Mouse (Mus musculus) hindbrain, embryonic 10.5 days (tissue): ENCODE data around the gene B020031M17Rik. TPM values are rescaled to one million over a fixed set of nuclear protein-coding genes. Genes with fewer than 3 reads are reported as not detected.
"Not testable (repeated sequence)": the region's sequence is repeated elsewhere in the genome, so short reads cannot be mapped to it uniquely, and the experiment has no call there.

Experiments
- DNase-seq: peaks from one replicate; pipeline ENCODE4 v3.0.0-alpha.2; 2017; ENCODE audit warnings: low spot score
- H3K27ac ChIP-seq: fragments of 300-500 bp; sonication (generic); 2 replicates; pipeline ENCODE4 v1.5.1; 2016; ENCODE audit warnings: mild to moderate bottlenecking, moderate library complexity
- H3K27me3 ChIP-seq: fragments of 300-500 bp; sonication (generic); 2 replicates; pipeline ENCODE4 v1.6.1; 2016; ENCODE audit warnings: mild to moderate bottlenecking; ENCODE audit not compliant: poor library complexity, insufficient read depth, severe bottlenecking
- H3K36me3 ChIP-seq: fragments of 300-500 bp; sonication (generic); 2 replicates; pipeline ENCODE4 v1.6.1; 2016; ENCODE audit warnings: mild to moderate bottlenecking, moderate library complexity
- H3K4me1 ChIP-seq: fragments of 300-500 bp; sonication (generic); replicated peaks from 2 replicates; pipeline ENCODE4 v1.6.1; 2016; ENCODE audit warnings: mild to moderate bottlenecking
- H3K4me3 ChIP-seq: fragments of 300-500 bp; sonication (generic); 2 replicates; pipeline ENCODE4 v1.5.1; 2016; ENCODE audit warnings: mild to moderate bottlenecking, moderate library complexity
- H3K9me3 ChIP-seq: fragments of 300-500 bp; sonication (generic); 2 replicates; pipeline ENCODE4 v1.6.1; 2016; ENCODE audit warnings: mild to moderate bottlenecking, moderate library complexity
- WGBS: fragments of 180-500 bp; shearing (Covaris S2); methylation state at CpG from one replicate; pipeline ENCODE4 v1.1.7; 2016; 5-methylcytosine and 5-hydroxymethylcytosine counted together
- polyA plus RNA-seq: library from polyadenylated mRNA; unstranded; fragments of >200 nt; fragmentation: Nextera tagmentation; extraction: Ambion mirVana; gene quantifications from 2 replicates; pipeline ENCODE4 v1.2.1, GENCODE M21; 2016

The B020031M17Rik gene
- polyA plus RNA-seq, result not detected in 2 replicates

GRCm38 (mm10) chr13:119950706-119951105, at the start of gene B020031M17Rik:
Gene B020031M17Rik (minus strand): TSS chr13:119950806.
- not testable (repeated sequence) for H3K27me3 ChIP-seq, H3K4me3 ChIP-seq, H3K9me3 ChIP-seq, DNase-seq, H3K4me1 ChIP-seq, H3K27ac ChIP-seq, H3K36me3 ChIP-seq
- 71% methylated on average over 4 of the region's 6 CpGs for WGBS

GRCm38 (mm10) chr13:119999215-119999614, 48.6 kb upstream of the B020031M17Rik start:
- not testable (repeated sequence) for H3K36me3 ChIP-seq, H3K27ac ChIP-seq, H3K4me1 ChIP-seq, H3K27me3 ChIP-seq, H3K4me3 ChIP-seq, DNase-seq, H3K9me3 ChIP-seq
- no CpG with 5 or more reads among the region's 4 CpGs for WGBS

DNA sequence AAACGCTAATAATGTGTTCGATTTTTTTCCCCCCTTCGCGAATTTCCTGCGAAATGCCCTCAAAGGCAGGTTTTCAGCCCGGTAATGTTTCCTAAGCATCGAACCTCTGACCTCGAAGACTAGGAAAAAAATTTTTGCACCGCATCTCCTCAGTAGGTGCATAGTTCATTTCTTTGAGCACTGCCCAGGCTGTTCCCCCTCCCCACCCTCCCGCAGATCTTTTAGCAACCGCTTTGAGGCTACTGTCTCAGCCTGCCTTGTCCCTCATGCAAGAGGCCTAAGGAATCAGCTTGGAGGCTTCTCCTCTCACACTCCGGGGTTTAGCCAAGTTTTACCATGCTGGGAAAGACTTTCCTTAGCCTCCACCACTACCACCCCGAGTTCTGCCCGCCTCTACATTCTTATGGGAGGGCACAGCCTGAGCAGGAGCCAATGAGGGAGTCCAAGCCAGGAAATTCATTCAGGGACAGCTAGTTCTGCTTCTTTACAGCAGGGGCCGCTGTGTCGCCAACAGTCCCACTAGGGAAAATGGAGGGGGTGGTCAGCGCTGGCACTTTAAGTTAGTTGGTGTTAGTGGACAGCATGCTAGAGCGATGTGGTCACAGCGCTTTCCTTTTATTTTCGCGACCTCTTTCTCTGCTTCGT, 48.0 kb upstream of the B020031M17Rik start:
- not testable (repeated sequence) for H3K27ac ChIP-seq, DNase-seq, H3K36me3 ChIP-seq, H3K27me3 ChIP-seq, H3K4me3 ChIP-seq, H3K4me1 ChIP-seq, H3K9me3 ChIP-seq
- WGBS, result no CpG with 5 or more reads among the region's 22 CpGs

GRCm38 (mm10) chr13:119991917-119992496, 41.4 kb upstream of the B020031M17Rik start:
- not testable (repeated sequence) for H3K4me3 ChIP-seq, DNase-seq, H3K4me1 ChIP-seq, H3K36me3 ChIP-seq, H3K9me3 ChIP-seq, H3K27me3 ChIP-seq, H3K27ac ChIP-seq
- WGBS, result no CpG with 5 or more reads among the region's 10 CpGs

DNA sequence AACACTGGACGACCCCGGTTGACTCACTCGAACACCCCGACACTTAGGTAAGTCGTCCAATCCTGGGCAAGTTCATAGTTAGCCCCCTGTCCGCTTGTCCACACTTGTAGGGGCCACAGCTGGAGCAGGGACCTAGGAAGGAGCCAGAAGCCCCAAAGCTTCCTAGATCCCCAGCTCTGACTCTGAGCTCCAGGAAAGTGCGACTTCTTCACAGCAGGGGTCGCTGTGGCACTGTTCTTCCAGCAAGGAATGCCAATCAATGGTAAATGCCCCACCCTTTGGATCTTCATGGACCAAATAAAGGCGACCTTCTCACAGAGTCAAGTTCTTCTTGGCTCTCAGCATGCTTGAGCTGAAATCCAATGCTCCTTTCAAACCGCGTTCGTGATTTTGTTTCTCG, 40.7 kb upstream of the B020031M17Rik start:
- H3K9me3 ChIP-seq, H3K4me1 ChIP-seq: not testable (repeated sequence)
- no CpG with 5 or more reads among the region's 13 CpGs for WGBS

DNA sequence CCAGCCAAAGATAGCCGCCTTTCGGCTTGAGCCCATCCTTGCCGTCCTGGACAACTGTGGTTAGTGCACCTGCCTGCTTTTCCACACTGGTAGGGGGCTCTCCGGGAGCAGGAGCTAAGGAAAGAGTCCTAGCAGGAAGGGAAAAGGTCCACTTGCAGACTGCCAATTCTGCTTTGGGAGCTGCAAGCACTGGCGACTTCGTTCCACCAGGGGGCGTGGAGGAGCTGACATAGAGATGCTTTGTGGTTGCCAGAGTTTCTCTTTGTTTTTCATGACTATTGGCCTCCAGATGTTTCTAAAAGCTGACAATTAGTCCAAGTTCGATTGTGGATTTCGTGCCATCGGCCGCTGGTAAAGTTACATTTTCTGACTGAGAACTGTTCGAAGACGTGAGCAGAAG, 18.6 kb upstream of the B020031M17Rik start:
- no CpG with 5 or more reads among the region's 13 CpGs for WGBS
- H3K36me3 ChIP-seq, DNase-seq, H3K4me3 ChIP-seq, H3K4me1 ChIP-seq, H3K9me3 ChIP-seq, H3K27me3 ChIP-seq, H3K27ac ChIP-seq: not testable (repeated sequence)

More for the DNA sequence above, 40.7 kb upstream of the B020031M17Rik start:
- H3K27me3 ChIP-seq, H3K27ac ChIP-seq, H3K36me3 ChIP-seq, DNase-seq, H3K4me3 ChIP-seq: not testable (repeated sequence)

GRCm38 (mm10) chr13:119968193-119968592, 17.6 kb upstream of the B020031M17Rik start:
- H3K27me3 ChIP-seq, H3K4me1 ChIP-seq, H3K4me3 ChIP-seq, H3K27ac ChIP-seq, DNase-seq, H3K36me3 ChIP-seq, H3K9me3 ChIP-seq: not testable (repeated sequence)
- no CpG with 5 or more reads among the region's 14 CpGs for WGBS

GRCm38 (mm10) chr13:119965968-119966367, 15.4 kb upstream of the B020031M17Rik start:
- H3K9me3 ChIP-seq, H3K27me3 ChIP-seq, H3K36me3 ChIP-seq, H3K27ac ChIP-seq, H3K4me3 ChIP-seq, H3K4me1 ChIP-seq: not testable (repeated sequence)
- DNase-seq, result peak; percentile 21
- under 1% methylated on average over 22 of the region's 22 CpGs for WGBS

GRCm38 (mm10) chr13:119965302-119965952, 14.8 kb upstream of the B020031M17Rik start:
- H3K36me3 ChIP-seq, H3K4me1 ChIP-seq, H3K27me3 ChIP-seq, H3K27ac ChIP-seq, H3K9me3 ChIP-seq, DNase-seq, H3K4me3 ChIP-seq: not testable (repeated sequence)
- under 1% methylated on average over 20 of the region's 34 CpGs for WGBS

DNA sequence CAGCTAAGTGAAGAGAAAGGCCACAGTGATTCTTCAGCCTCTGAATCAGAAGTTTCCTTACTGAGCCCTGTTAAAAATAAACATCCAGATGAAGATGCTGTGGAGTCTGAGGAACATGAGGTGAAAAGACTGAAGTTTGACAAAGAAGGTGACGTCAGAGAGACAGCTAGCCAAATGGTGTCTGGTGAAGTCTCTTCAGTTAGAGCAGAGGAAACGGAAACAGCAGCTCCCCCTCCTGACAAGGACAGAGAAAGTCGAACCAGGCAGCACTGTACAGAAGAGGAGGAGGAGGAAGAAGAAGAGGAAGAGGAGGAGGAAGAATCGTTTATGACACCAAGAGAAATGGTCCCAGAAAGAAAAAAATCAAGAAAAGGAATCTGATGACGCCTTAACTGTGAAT, 12.2 kb upstream of the B020031M17Rik start:
- not testable (repeated sequence) for H3K9me3 ChIP-seq, H3K4me1 ChIP-seq, H3K27me3 ChIP-seq, H3K4me3 ChIP-seq, DNase-seq, H3K36me3 ChIP-seq, H3K27ac ChIP-seq
- no CpG with 5 or more reads among the region's 5 CpGs for WGBS

- not testable (repeated sequence) for H3K36me3 ChIP-seq, H3K9me3 ChIP-seq, H3K27me3 ChIP-seq, H3K4me3 ChIP-seq, DNase-seq, H3K4me1 ChIP-seq, H3K27ac ChIP-seq
- WGBS, result no CpG with 5 or more reads among the region's 5 CpGs
Measured at GRCm38 (mm10) chr13:119955567-119955966, 5.0 kb upstream of the B020031M17Rik start.

- WGBS, result 75% methylated on average over 2 of the region's 2 CpGs
- not testable (repeated sequence) for DNase-seq
Measured at GRCm38 (mm10) chr13:119955089-119955488, 4.5 kb upstream of the B020031M17Rik start.

DNA sequence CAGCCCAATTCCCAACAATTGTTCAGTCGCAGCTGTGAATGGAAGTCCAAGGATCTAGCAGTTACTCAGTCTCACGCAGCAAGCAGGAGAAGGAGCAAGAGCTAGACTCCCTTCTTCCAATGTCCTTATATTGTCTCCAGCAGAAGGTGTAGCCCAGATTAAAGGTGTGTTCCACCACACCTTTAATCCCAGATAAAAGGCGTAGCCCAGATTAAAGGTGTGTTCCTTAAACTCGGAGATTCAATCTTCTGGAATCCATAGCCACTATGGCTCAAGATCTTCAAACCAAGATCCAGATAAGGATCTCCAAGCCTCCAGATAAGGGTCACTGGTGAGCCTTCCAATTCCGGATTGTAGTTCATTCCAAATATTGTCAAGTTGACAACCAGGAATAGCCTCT, 21.4 kb downstream of the B020031M17Rik start, which contains the start of gene Gm21761:
Gene Gm21761 (minus strand): TSS at position 101 of the 400 bp plus-strand sequence.
- not testable (repeated sequence) for H3K4me3 ChIP-seq, DNase-seq
- no CpG with 5 or more reads among the region's 5 CpGs for WGBS

More at GRCm38 (mm10) chr13:119955089-119955488, 4.5 kb upstream of the B020031M17Rik start:
- H3K4me1 ChIP-seq, H3K36me3 ChIP-seq, H3K27ac ChIP-seq, H3K9me3 ChIP-seq, H3K4me3 ChIP-seq, H3K27me3 ChIP-seq: not testable (repeated sequence)

More for the DNA sequence above, 21.4 kb downstream of the B020031M17Rik start, which contains the start of gene Gm21761:
- not testable (repeated sequence) for H3K9me3 ChIP-seq, H3K4me1 ChIP-seq, H3K36me3 ChIP-seq, H3K27me3 ChIP-seq, H3K27ac ChIP-seq
